Mouse (Mus musculus) heart, embryonic 12.5 days (tissue): Measurements from ENCODE around the gene Cxcl14. TPM values are rescaled to one million over a fixed set of nuclear protein-coding genes. Genes with fewer than 3 reads are reported as not detected.

Experiments
- ATAC-seq: fragments of 200-750 bp; cut with Nextera tagmentation; 2 replicates; pipeline ENCODE4 v1.8.0; 2017; ENCODE audit warnings: moderate TSS enrichment, moderate library complexity; ENCODE audit not compliant: insufficient number of reproducible peaks, low FRiP score
- H3K27ac ChIP-seq: fragments of 300-500 bp; sonication (generic); 2 replicates; pipeline ENCODE4 v1.5.1; 2016; ENCODE audit warnings: mild to moderate bottlenecking, moderate library complexity; ENCODE audit not compliant: poor library complexity, severe bottlenecking
- H3K27me3 ChIP-seq: fragments of 300-500 bp; sonication (generic); replicated peaks from 2 replicates; pipeline ENCODE4 v1.6.1; 2016; ENCODE audit warnings: mild to moderate bottlenecking, moderate library complexity
- H3K36me3 ChIP-seq: fragments of 300-500 bp; sonication (generic); 2 replicates; pipeline ENCODE4 v1.6.1; 2016; ENCODE audit warnings: mild to moderate bottlenecking, moderate library complexity
- H3K4me1 ChIP-seq: fragments of 300-500 bp; sonication (generic); replicated peaks from 2 replicates; pipeline ENCODE4 v1.6.1; 2016; ENCODE audit warnings: mild to moderate bottlenecking
- H3K4me2 ChIP-seq: fragments of 300-500 bp; sonication (generic); 2 replicates; pipeline ENCODE4 v1.6.1; 2016; ENCODE audit warnings: mild to moderate bottlenecking, moderate library complexity
- H3K4me3 ChIP-seq: fragments of 300-500 bp; sonication (generic); 2 replicates; pipeline ENCODE4 v1.5.1; 2016; ENCODE audit warnings: mild to moderate bottlenecking
- H3K9ac ChIP-seq: fragments of 300-500 bp; sonication (generic); 2 replicates; pipeline ENCODE4 v1.6.1; 2016; ENCODE audit warnings: mild to moderate bottlenecking, moderate library complexity
- H3K9me3 ChIP-seq: fragments of 300-500 bp; sonication (generic); replicated peaks from 2 replicates; pipeline ENCODE4 v1.6.1; 2016; ENCODE audit warnings: mild to moderate bottlenecking, moderate library complexity
- WGBS: fragments of 180-500 bp; shearing (Covaris S2); methylation state at CpG from one replicate; pipeline ENCODE4 v1.1.7; 2016; 5-methylcytosine and 5-hydroxymethylcytosine counted together
- polyA plus RNA-seq: library from polyadenylated mRNA; unstranded; fragments of >200 nt; fragmentation: Nextera tagmentation; extraction: Ambion mirVana; gene quantifications from 2 replicates; pipeline ENCODE4 v1.2.1, GENCODE M21; 2016

Cxcl14 gene
- polyA plus RNA-seq, 1 experiment from 2014 or later = 1.4 TPM

GRCm38 (mm10) chr13:56329769-56330168, 33.4 kb upstream of the Cxcl14 start:
- Histone ChIP-seq H3K9me3 (no peaks in the 10 kb centered on the region), H3K4me3 (no peak overlapping the region), H3K4me1 (no peaks in the 10 kb centered on the region), H3K36me3 (no peaks in the 10 kb centered on the region), H3K9ac (no peak overlapping the region), H3K27ac (no peak overlapping the region), H3K4me2 (no peak overlapping the region), H3K27me3 (0 out of 2 replicates have a peak, but pooled peaks cover 21% of the 10 kb centered on the region)
- 77% methylated on average over 6 of the region's 6 CpGs for WGBS
- no peak for ATAC-seq

- Histone ChIP-seq H3K9me3 (no peaks in the 10 kb centered on the region), H3K4me3 (no peak overlapping the region), H3K27ac (no peak overlapping the region), H3K27me3 (0 out of 2 replicates have a peak, but pooled peaks cover 21% of the 10 kb centered on the region), H3K9ac (no peak overlapping the region), H3K4me1 (no peaks in the 10 kb centered on the region), H3K36me3 (no peaks in the 10 kb centered on the region), H3K4me2 (no peak overlapping the region)
- no peak for ATAC-seq
- WGBS = 81% methylated on average over 6 of the region's 6 CpGs
These were observed 32.8 kb upstream of the Cxcl14 start for GRCm38 (mm10) chr13:56329165-56329564.

- ATAC-seq = no peak
- H3K9me3 ChIP-seq = no peaks in the 10 kb centered on the region
- H3K27ac ChIP-seq = no peak overlapping the region
These were observed 31.4 kb upstream of the Cxcl14 start for GRCm38 (mm10) chr13:56327779-56328178.

GRCm38 (mm10) chr13:56321635-56322034, 25.3 kb upstream of the Cxcl14 start:
- Histone ChIP-seq H3K9ac (no peak overlapping the region), H3K36me3 (no peaks in the 10 kb centered on the region), H3K27me3 (no peaks in the 10 kb centered on the region), H3K27ac (no peak overlapping the region), H3K4me1 (peaks cover 7% of the 10 kb centered on the region), H3K4me2 (no peak overlapping the region), H3K9me3 (no peaks in the 10 kb centered on the region), H3K4me3 (no peak overlapping the region)
- ATAC-seq = no peak
- 79% methylated on average over 7 of the region's 7 CpGs for WGBS

More at GRCm38 (mm10) chr13:56327779-56328178, 31.4 kb upstream of the Cxcl14 start:
- Histone ChIP-seq H3K4me2 (no peak overlapping the region), H3K4me1 (no peaks in the 10 kb centered on the region), H3K36me3 (no peaks in the 10 kb centered on the region), H3K27me3 (0 out of 2 replicates have a peak, but pooled peaks cover 21% of the 10 kb centered on the region), H3K4me3 (no peak overlapping the region), H3K9ac (no peak overlapping the region)
- whole genome bisulfite sequencing = 22% methylated on average over 6 of the region's 6 CpGs

GRCm38 (mm10) chr13:56316930-56317329, 20.6 kb upstream of the Cxcl14 start:
- H3K4me1 ChIP-seq = peaks cover 10% of the 10 kb centered on the region
- WGBS = 81% methylated on average over 4 of the region's 4 CpGs
- no peak overlapping the region for H3K9ac ChIP-seq
- no peaks in the 10 kb centered on the region for H3K36me3 ChIP-seq
- H3K4me2 ChIP-seq = no peak overlapping the region
- no peak overlapping the region for H3K4me3 ChIP-seq
- no peaks in the 10 kb centered on the region for H3K9me3 ChIP-seq
- no peaks in the 10 kb centered on the region for H3K27me3 ChIP-seq
- no peak for ATAC-seq
- no peak overlapping the region for H3K27ac ChIP-seq

- Histone ChIP-seq H3K9ac (no peak overlapping the region), H3K4me3 (no peak overlapping the region), H3K27me3 (no peaks in the 10 kb centered on the region), H3K4me2 (no peak overlapping the region), H3K4me1 (peaks cover 10% of the 10 kb centered on the region), H3K36me3 (no peaks in the 10 kb centered on the region), H3K27ac (no peak overlapping the region), H3K9me3 (peaks cover 9% of the 10 kb centered on the region)
- WGBS = 36% methylated on average over 3 of the region's 3 CpGs
- no peak for ATAC-seq
These were observed 18.9 kb upstream of the Cxcl14 start for GRCm38 (mm10) chr13:56315201-56315600.

- H3K4me1 ChIP-seq = peaks cover 5% of the 10 kb centered on the region
- no peaks in the 10 kb centered on the region for H3K36me3 ChIP-seq
- peaks cover 8% of the 10 kb centered on the region; the same call in 1 of the 2 replicates for H3K9me3 ChIP-seq
- no peak overlapping the region for H3K9ac ChIP-seq
- ATAC-seq = no peak
- H3K4me2 ChIP-seq = no peak overlapping the region
- no peak overlapping the region for H3K4me3 ChIP-seq
- WGBS = 71% methylated on average over 12 of the region's 12 CpGs
- H3K27ac ChIP-seq = no peak overlapping the region
- peaks cover 9% of the 10 kb centered on the region; the same call in 1 of the 2 replicates for H3K27me3 ChIP-seq
These were observed 8.7 kb upstream of the Cxcl14 start for GRCm38 (mm10) chr13:56305058-56305457.

- peaks cover 7% of the 10 kb centered on the region; the same call in 1 of the 2 replicates for H3K9me3 ChIP-seq
- H3K36me3 ChIP-seq = no peaks in the 10 kb centered on the region
- no peak overlapping the region for H3K4me3 ChIP-seq
- WGBS = 56% methylated on average over 4 of the region's 4 CpGs
- ATAC-seq = no peak
- H3K4me2 ChIP-seq = no peak overlapping the region
- H3K9ac ChIP-seq = no peak overlapping the region
- H3K4me1 ChIP-seq = peaks cover 5% of the 10 kb centered on the region
- H3K27me3 ChIP-seq = peaks cover 15% of the 10 kb centered on the region
- no peak overlapping the region for H3K27ac ChIP-seq
These were observed 8.1 kb upstream of the Cxcl14 start for GRCm38 (mm10) chr13:56304453-56304852.

- peaks cover 66% of the 10 kb centered on the region for H3K27me3 ChIP-seq
These were observed 3.0 kb upstream of the Cxcl14 start for GRCm38 (mm10) chr13:56299336-56299735.

GRCm38 (mm10) chr13:56296659-56297020, 289 bp upstream of the Cxcl14 start:
- H3K36me3 ChIP-seq = no peaks in the 10 kb centered on the region
- H3K27me3 ChIP-seq = peaks cover 87% of the 10 kb centered on the region
- H3K9me3 ChIP-seq = peaks cover 7% of the 10 kb centered on the region; the same call in 1 of the 2 replicates
- peak overlapping the region; percentile 54 for H3K4me3 ChIP-seq
- H3K4me1 ChIP-seq = peaks cover 18% of the 10 kb centered on the region
- H3K27ac ChIP-seq = no peak overlapping the region
- H3K9ac ChIP-seq = 0 out of 2 replicates have a peak overlapping the region, but pooled peaks have one; percentile 52
- H3K4me2 ChIP-seq = peak overlapping the region; percentile 93
- 7% methylated on average over 8 of the region's 8 CpGs for WGBS
- no peak for ATAC-seq

More at GRCm38 (mm10) chr13:56299336-56299735, 3.0 kb upstream of the Cxcl14 start:
- no peak overlapping the region for H3K4me3 ChIP-seq
- ATAC-seq = no peak
- 90% methylated on average over 11 of the region's 11 CpGs for WGBS
- H3K4me2 ChIP-seq = no peak overlapping the region
- H3K9me3 ChIP-seq = peaks cover 13% of the 10 kb centered on the region; the same call in 1 of the 2 replicates
- no peak overlapping the region for H3K27ac ChIP-seq
- no peak overlapping the region for H3K9ac ChIP-seq
- no peaks in the 10 kb centered on the region for H3K36me3 ChIP-seq
- peaks cover 18% of the 10 kb centered on the region for H3K4me1 ChIP-seq

GRCm38 (mm10) chr13:56295586-56295942, 787 bp downstream of the Cxcl14 start:
- no peak overlapping the region for H3K27ac ChIP-seq
- ATAC-seq = no peak
- H3K4me1 ChIP-seq = peaks cover 18% of the 10 kb centered on the region
- H3K4me2 ChIP-seq = peak overlapping the region; percentile 93
- H3K9me3 ChIP-seq = peaks cover 7% of the 10 kb centered on the region; the same call in 1 of the 2 replicates
- H3K4me3 ChIP-seq = peak overlapping the region; percentile 54
- 3% methylated on average over 13 of the region's 13 CpGs for WGBS
- H3K36me3 ChIP-seq = no peaks in the 10 kb centered on the region
- H3K9ac ChIP-seq = peak overlapping the region; percentile 52
- H3K27me3 ChIP-seq = peaks cover 97% of the 10 kb centered on the region

GRCm38 (mm10) chr13:56294908-56295307, 1.4 kb downstream of the Cxcl14 start:
- Histone ChIP-seq H3K4me3 (no peak overlapping the region), H3K36me3 (no peaks in the 10 kb centered on the region), H3K4me2 (no peak overlapping the region), H3K27ac (no peak overlapping the region), H3K27me3 (peaks cover 100% of the 10 kb centered on the region), H3K9me3 (peaks cover 10% of the 10 kb centered on the region), H3K9ac (no peak overlapping the region), H3K4me1 (peaks cover 18% of the 10 kb centered on the region)
- 6% methylated on average over 10 of the region's 10 CpGs for WGBS
- ATAC-seq = no peak
